ENCODE assay signal across 8 mouse cellular contexts in genomic region chr16:20516032-20516431, GRCm38 (mm10). TPM values are rescaled to one million over a fixed set of nuclear protein-coding genes. Genes with fewer than 3 reads are reported as not detected.
DNase-seq lines count a peak whose midpoint lies in the region; ATAC-seq and TF ChIP-seq lines count a peak whose summit lies in the region.

No protein-coding gene starts in this region.

- peaks cover 26% of the 10 kb centered on the region for H3K4me1 ChIP-seq in heart, embryonic 15.5 days (replicated peaks)
- no peaks in the 10 kb centered on the region for H3K4me1 ChIP-seq in embryonic fibroblast, embryonic 13.5 days (ENCODE audit: control insufficient read depth, insufficient read depth, low read length)
- peaks cover 12% of the 10 kb centered on the region for H3K4me1 ChIP-seq in kidney, embryonic 16.5 days (ENCODE audit: insufficient read depth, low read length)
- peaks cover 14% of the 10 kb centered on the region for H3K4me1 ChIP-seq in midbrain, postnatal 0 days (ENCODE audit: insufficient read depth, low read length)

- peak overlapping the region; percentile 100; the same call in 1 of the 2 replicates for H3K9ac ChIP-seq in heart, embryonic 15.5 days
- H3K9ac ChIP-seq in kidney, embryonic 16.5 days (replicated peaks; ENCODE audit: low read length) = peak overlapping the region; percentile 90
- H3K9ac ChIP-seq in midbrain, postnatal 0 days (replicated peaks; ENCODE audit: low read length, poor library complexity, severe bottlenecking) = peak overlapping the region; percentile 91

- H3K27ac ChIP-seq in heart, embryonic 15.5 days = peak overlapping the region; percentile 98; the same call in 1 of the 2 replicates
- H3K27ac ChIP-seq in embryonic fibroblast, embryonic 13.5 days (ENCODE audit: insufficient read depth, low read length) = 0 out of 2 replicates have a peak overlapping the region, but pooled peaks have one; percentile 8
- H3K27ac ChIP-seq in kidney, embryonic 16.5 days (ENCODE audit: low read length) = no peak overlapping the region; the same call in 1 of the 2 replicates
- peak overlapping the region; percentile 90; the same call in 1 of the 2 replicates for H3K27ac ChIP-seq in midbrain, postnatal 0 days (ENCODE audit: low read depth, low read length)

- ATAC-seq in heart, embryonic 15.5 days (replicated peaks; ENCODE audit: insufficient number of reproducible peaks, insufficient read depth, low FRiP score, low read depth) = no peak
- ATAC-seq in kidney, embryonic 16.5 days (ENCODE audit: low FRiP score, low TSS enrichment) = no peak
- no peak for ATAC-seq in midbrain, postnatal 0 days (ENCODE audit: low FRiP score)
- ATAC-seq in granulocyte monocyte progenitor cell, adult 5-6 weeks (replicated peaks; ENCODE audit: poor library complexity, severe bottlenecking) = no peak

- H3K36me3 ChIP-seq in heart, embryonic 15.5 days = peaks cover 9% of the 10 kb centered on the region
- peaks cover 15% of the 10 kb centered on the region for H3K36me3 ChIP-seq in kidney, embryonic 16.5 days (ENCODE audit: insufficient read depth, low read length)
- H3K36me3 ChIP-seq in midbrain, postnatal 0 days (ENCODE audit: insufficient read depth, low read length) = peaks cover 6% of the 10 kb centered on the region

- DNase-seq in heart, adult 8-10 months (ENCODE audit: low spot score) = no peak
- DNase-seq in midbrain, postnatal 0 days (ENCODE audit: low spot score) = no peak
- no peak for DNase-seq in layer of hippocampus, adult 11-12 months (ENCODE audit: low spot score)
- DNase-seq in embryo, embryonic 10 days (ENCODE audit: low spot score) = no peak

- H3K4me3 ChIP-seq in heart, embryonic 15.5 days = peak overlapping the region; percentile 100
- H3K4me3 ChIP-seq in embryonic fibroblast, embryonic 13.5 days (ENCODE audit: insufficient read depth, low read length) = no peak overlapping the region
- peak overlapping the region; percentile 99 for H3K4me3 ChIP-seq in kidney, embryonic 16.5 days (ENCODE audit: low read length)
- H3K4me3 ChIP-seq in midbrain, postnatal 0 days (ENCODE audit: low read depth, low read length) = peak overlapping the region; percentile 96

- no peaks in the 10 kb centered on the region for H3K9me3 ChIP-seq in heart, embryonic 15.5 days (replicated peaks)
- H3K9me3 ChIP-seq in kidney, embryonic 16.5 days (ENCODE audit: low read length) = no peaks in the 10 kb centered on the region
- no peaks in the 10 kb centered on the region for H3K9me3 ChIP-seq in midbrain, postnatal 0 days (ENCODE audit: low read length)

- TF ChIP-seq CTCF in embryonic fibroblast, embryonic 13.5 days (IDR thresholded peaks at IDR 0.05; ENCODE audit: borderline replicate concordance, insufficient read depth, low read length) = no peak
- TF ChIP-seq CTCF in midbrain, postnatal 0 days (IDR thresholded peaks at IDR 0.05) = no peak

- no peak for TF ChIP-seq POLR2A in embryonic fibroblast, embryonic 13.5 days (IDR thresholded peaks at IDR 0.05; ENCODE audit: low read depth, low read length)

- peak overlapping the region; percentile 90 for H3K4me2 ChIP-seq in heart, embryonic 15.5 days
- H3K4me2 ChIP-seq in kidney, embryonic 16.5 days (replicated peaks; ENCODE audit: low read depth, low read length) = peak overlapping the region; percentile 59
- peak overlapping the region; percentile 94 for H3K4me2 ChIP-seq in midbrain, postnatal 0 days (ENCODE audit: low read depth, low read length, poor library complexity, severe bottlenecking)

- H3K27me3 ChIP-seq in heart, embryonic 15.5 days = no peaks in the 10 kb centered on the region
- H3K27me3 ChIP-seq in kidney, embryonic 16.5 days (ENCODE audit: insufficient read depth, low read length) = no peaks in the 10 kb centered on the region
- no peaks in the 10 kb centered on the region for H3K27me3 ChIP-seq in midbrain, postnatal 0 days (ENCODE audit: insufficient read depth, low read length)

RNA-seq across cellular contexts. Expression of gene Dvl3, which starts 0.8 kb away (rescaled TPM):
- polyA plus RNA-seq in heart, embryonic 15.5 days (2015; fragmentation: Nextera tagmentation; extraction: Ambion mirVana) = 16.9 and 24.3 TPM in 2 replicates
- 10 to 100 TPM; 45.9 to 51.0 (median 48.2) TPM for total RNA-seq in heart, adult 8-10 months (2022)
- polyA plus RNA-seq in embryonic fibroblast, embryonic 13.5 days (2011; ENCODE audit: insufficient read length, low read depth, missing spikeins) = 51.4 and 57.3 TPM in 2 replicates
- 20.6 and 31.7 TPM in 2 replicates for polyA plus RNA-seq in kidney, embryonic 16.5 days (2015; fragmentation: Nextera tagmentation; extraction: Ambion mirVana)
- 44.9 and 46.3 TPM in 2 replicates for total RNA-seq in midbrain, postnatal 0 days (2014; rRNA removed)
- 24.6 and 29.5 TPM in 2 replicates for polyA plus RNA-seq in midbrain, postnatal 0 days (2015; fragmentation: Nextera tagmentation; extraction: Ambion mirVana)
- 26.4 and 30.7 TPM in 2 replicates for total RNA-seq in granulocyte monocyte progenitor cell, adult 5-6 weeks (2014; fragmentation: Nextera tagmentation)
- total RNA-seq in granulocyte monocyte progenitor cell, adult 5-6 weeks (2017) = 2.0 and 2.3 TPM in 2 replicates

RNA-seq across cellular contexts. Expression of gene Eif2b5, which starts 17.4 kb away (rescaled TPM):
- polyA plus RNA-seq in heart, embryonic 15.5 days (2015; fragmentation: Nextera tagmentation; extraction: Ambion mirVana) = 66.6 and 75.9 TPM in 2 replicates
- 10 to 100 TPM; 50.5 to 59.7 (median 55.2) TPM for total RNA-seq in heart, adult 8-10 months (2022)
- 53.8 and 61.5 TPM in 2 replicates for polyA plus RNA-seq in embryonic fibroblast, embryonic 13.5 days (2011; ENCODE audit: insufficient read length, low read depth, missing spikeins)
- 119 and 121 TPM in 2 replicates for polyA plus RNA-seq in kidney, embryonic 16.5 days (2015; fragmentation: Nextera tagmentation; extraction: Ambion mirVana)
- total RNA-seq in midbrain, postnatal 0 days (2014; rRNA removed) = 87.2 and 96.4 TPM in 2 replicates
- 70.0 and 74.6 TPM in 2 replicates for polyA plus RNA-seq in midbrain, postnatal 0 days (2015; fragmentation: Nextera tagmentation; extraction: Ambion mirVana)
- 61.7 and 84.4 TPM in 2 replicates for total RNA-seq in granulocyte monocyte progenitor cell, adult 5-6 weeks (2014; fragmentation: Nextera tagmentation)
- total RNA-seq in granulocyte monocyte progenitor cell, adult 5-6 weeks (2017) = 87.0 and 90.0 TPM in 2 replicates

RNA-seq across cellular contexts. Expression of gene Ap2m1, which starts 19.2 kb away (rescaled TPM):
- polyA plus RNA-seq in heart, embryonic 15.5 days (2015; fragmentation: Nextera tagmentation; extraction: Ambion mirVana) = 440 and 469 TPM in 2 replicates
- 100 to 1,000 TPM; 186 to 215 (median 203) TPM for total RNA-seq in heart, adult 8-10 months (2022)
- 448 and 450 TPM in 2 replicates for polyA plus RNA-seq in embryonic fibroblast, embryonic 13.5 days (2011; ENCODE audit: insufficient read length, low read depth, missing spikeins)
- 691 and 699 TPM in 2 replicates for polyA plus RNA-seq in kidney, embryonic 16.5 days (2015; fragmentation: Nextera tagmentation; extraction: Ambion mirVana)
- 975 and 994 TPM in 2 replicates for total RNA-seq in midbrain, postnatal 0 days (2014; rRNA removed)
- polyA plus RNA-seq in midbrain, postnatal 0 days (2015; fragmentation: Nextera tagmentation; extraction: Ambion mirVana) = 1,551 and 1,562 TPM in 2 replicates
- 206 and 247 TPM in 2 replicates for total RNA-seq in granulocyte monocyte progenitor cell, adult 5-6 weeks (2014; fragmentation: Nextera tagmentation)
- total RNA-seq in granulocyte monocyte progenitor cell, adult 5-6 weeks (2017) = 175 and 225 TPM in 2 replicates

RNA-seq across cellular contexts. Expression of gene Abcf3, which starts 32.3 kb away (rescaled TPM):
- polyA plus RNA-seq in heart, embryonic 15.5 days (2015; fragmentation: Nextera tagmentation; extraction: Ambion mirVana) = 47.1 and 50.5 TPM in 2 replicates
- 10 to 100 TPM; 62.4 to 85.5 (median 78.0) TPM for total RNA-seq in heart, adult 8-10 months (2022)
- polyA plus RNA-seq in embryonic fibroblast, embryonic 13.5 days (2011; ENCODE audit: insufficient read length, low read depth, missing spikeins) = 50.9 and 53.2 TPM in 2 replicates
- polyA plus RNA-seq in kidney, embryonic 16.5 days (2015; fragmentation: Nextera tagmentation; extraction: Ambion mirVana) = 64.8 and 75.2 TPM in 2 replicates
- 65.3 and 76.0 TPM in 2 replicates for total RNA-seq in midbrain, postnatal 0 days (2014; rRNA removed)
- polyA plus RNA-seq in midbrain, postnatal 0 days (2015; fragmentation: Nextera tagmentation; extraction: Ambion mirVana) = 73.1 and 75.2 TPM in 2 replicates
- 33.0 and 42.3 TPM in 2 replicates for total RNA-seq in granulocyte monocyte progenitor cell, adult 5-6 weeks (2014; fragmentation: Nextera tagmentation)
- total RNA-seq in granulocyte monocyte progenitor cell, adult 5-6 weeks (2017) = 55.1 and 96.9 TPM in 2 replicates
